Mouse (Mus musculus) heart, embryonic 13.5 days (tissue): ENCODE data around the gene Olfr775. TPM values are rescaled to one million over a fixed set of nuclear protein-coding genes. Genes with fewer than 3 reads are reported as not detected.

ENCODE experiments used
- ATAC-seq: fragments of 200-750 bp; cut with Nextera tagmentation; 2 replicates; pipeline ENCODE4 v1.8.0; 2017; ENCODE audit warnings: moderate TSS enrichment; ENCODE audit not compliant: insufficient number of reproducible peaks, low FRiP score, low TSS enrichment; ENCODE audit errors: extremely low read depth
- H3K27ac ChIP-seq: fragments of 300-500 bp; sonication (generic); replicated peaks from 2 replicates; pipeline ENCODE4 v1.5.1; 2015; ENCODE audit warnings: moderate library complexity, mild to moderate bottlenecking, inconsistent platforms
- H3K27me3 ChIP-seq: fragments of 300-500 bp; sonication (generic); replicated peaks from 2 replicates; pipeline ENCODE4 v1.6.1; 2015; ENCODE audit warnings: mild to moderate bottlenecking, inconsistent platforms
- H3K36me3 ChIP-seq: fragments of 300-500 bp; sonication (generic); 2 replicates; pipeline ENCODE4 v1.6.1; 2015; ENCODE audit warnings: mild to moderate bottlenecking, inconsistent platforms
- H3K4me1 ChIP-seq: fragments of 300-500 bp; sonication (generic); 2 replicates; pipeline ENCODE4 v1.6.1; 2015; ENCODE audit warnings: inconsistent platforms
- H3K4me2 ChIP-seq: fragments of 300-500 bp; sonication (generic); 2 replicates; pipeline ENCODE4 v1.6.1; 2015; ENCODE audit warnings: inconsistent platforms, mild to moderate bottlenecking, moderate library complexity
- H3K4me3 ChIP-seq: fragments of 300-500 bp; sonication (generic); 2 replicates; pipeline ENCODE4 v1.5.1; 2015; ENCODE audit warnings: moderate library complexity, mild to moderate bottlenecking, inconsistent platforms
- H3K9ac ChIP-seq: fragments of 300-500 bp; sonication (generic); 2 replicates; pipeline ENCODE4 v1.6.1; 2015; ENCODE audit warnings: inconsistent platforms, mild to moderate bottlenecking, moderate library complexity
- H3K9me3 ChIP-seq: fragments of 300-500 bp; sonication (generic); 2 replicates; pipeline ENCODE4 v1.6.1; 2016; ENCODE audit warnings: inconsistent platforms
- WGBS: fragments of 180-500 bp; shearing (Covaris S2); methylation state at CpG from one replicate; pipeline ENCODE4 v1.1.7; 2015; ENCODE audit warnings: mixed read lengths; 5-methylcytosine and 5-hydroxymethylcytosine counted together
- polyA plus RNA-seq: library from polyadenylated mRNA; unstranded; fragments of >200 nt; fragmentation: Nextera tagmentation; extraction: Ambion mirVana; gene quantifications from 2 replicates; pipeline ENCODE4 v1.2.1, GENCODE M21; 2015

Olfr775 gene
- polyA plus RNA-seq = not detected in 2 replicates

DNA sequence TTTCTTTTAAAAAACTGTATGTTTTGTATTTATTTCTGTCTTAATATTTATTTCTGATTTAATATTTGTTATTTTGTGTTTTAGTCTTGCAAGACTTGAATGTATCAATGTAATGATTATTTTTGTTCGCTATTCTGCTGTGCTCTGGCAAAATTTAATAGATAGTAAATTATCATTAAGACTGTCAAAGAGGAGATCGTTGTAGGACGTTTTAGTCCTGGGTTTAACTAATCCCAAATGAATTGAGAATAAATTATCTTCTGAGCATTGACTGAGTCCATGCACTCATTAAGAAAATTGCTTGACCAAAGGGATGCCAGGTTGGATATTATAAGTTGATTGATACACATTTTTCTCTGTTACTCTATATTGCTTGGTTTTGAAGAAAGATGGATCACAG lies at the start of gene Olfr775:
Olfr775 (plus strand) TSS at position 301 of the 400 bp plus-strand sequence.
- 63% methylated on average over 3 of the region's 3 CpGs for WGBS
- ATAC-seq = no peak
- Histone ChIP-seq H3K9ac (no peak within 1 kb of the TSS), H3K36me3 (no peaks in the 10 kb centered on the region), H3K4me3 (no peak within 1 kb of the TSS), H3K4me2 (no peak within 1 kb of the TSS), H3K9me3 (no peaks in the 10 kb centered on the region), H3K27me3 (no peaks in the 10 kb centered on the region), H3K27ac (no peak within 1 kb of the TSS), H3K4me1 (no peaks in the 10 kb centered on the region)

DNA sequence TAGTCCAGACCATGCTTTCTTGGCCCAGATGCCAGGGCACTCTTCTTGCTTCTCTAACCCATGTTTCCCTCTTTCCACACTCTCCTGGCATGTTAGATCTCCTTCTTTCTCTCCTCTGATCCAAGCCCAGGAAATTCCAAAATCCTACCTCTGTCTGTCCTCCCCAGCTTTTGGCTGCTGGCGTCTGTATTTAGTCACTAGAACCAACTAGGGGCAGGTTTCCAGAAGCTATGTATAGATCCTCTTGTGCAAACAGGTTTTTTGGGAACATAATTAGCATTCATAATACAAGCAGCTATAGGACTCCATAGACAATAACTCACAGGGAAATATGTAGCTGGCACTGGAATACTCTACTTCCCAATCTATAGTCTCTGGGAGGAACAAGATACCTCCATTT lies 17.5 kb upstream of the Olfr775 start:
- 50% methylated on average over 1 of the region's 1 CpGs for WGBS
- H3K9ac ChIP-seq = no peak overlapping the region
- H3K27me3 ChIP-seq = no peaks in the 10 kb centered on the region
- no peak overlapping the region for H3K4me3 ChIP-seq
- no peaks in the 10 kb centered on the region for H3K36me3 ChIP-seq
- no peaks in the 10 kb centered on the region; the same call in 1 of the 2 replicates for H3K9me3 ChIP-seq
- no peak overlapping the region for H3K4me2 ChIP-seq
- no peak overlapping the region for H3K27ac ChIP-seq
- no peaks in the 10 kb centered on the region for H3K4me1 ChIP-seq
- no peak for ATAC-seq

DNA sequence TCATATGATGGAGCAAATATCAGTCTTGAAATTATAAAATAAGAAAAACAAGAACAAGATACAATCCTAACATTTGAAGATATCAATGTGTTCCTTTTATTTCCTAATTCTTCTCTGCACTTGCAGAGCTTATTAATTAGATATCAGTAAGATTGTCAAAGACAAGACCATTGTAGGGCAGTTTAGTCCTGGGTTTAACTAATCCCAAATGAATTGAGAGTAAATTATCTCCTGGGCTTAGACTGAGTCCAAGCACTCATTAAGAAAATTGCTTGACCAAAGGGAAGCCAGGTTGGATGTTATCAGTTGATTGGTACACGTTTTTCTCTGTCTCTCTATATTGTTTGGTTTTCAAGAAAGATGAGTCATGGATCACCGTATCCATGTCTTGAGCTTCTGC lies 12.3 kb upstream of the Olfr775 start, which contains the start of gene Olfr774:
Olfr774 (plus strand) TSS at position 301 of the 400 bp plus-strand sequence.
- Histone ChIP-seq H3K36me3 (no peaks in the 10 kb centered on the region), H3K9me3 (no peaks in the 10 kb centered on the region), H3K27ac (no peak within 1 kb of the TSS), H3K9ac (no peak within 1 kb of the TSS), H3K4me1 (no peaks in the 10 kb centered on the region), H3K4me3 (no peak within 1 kb of the TSS), H3K4me2 (no peak within 1 kb of the TSS), H3K27me3 (no peaks in the 10 kb centered on the region)
- 65% methylated on average over 2 of the region's 2 CpGs for WGBS
- no peak for ATAC-seq

DNA sequence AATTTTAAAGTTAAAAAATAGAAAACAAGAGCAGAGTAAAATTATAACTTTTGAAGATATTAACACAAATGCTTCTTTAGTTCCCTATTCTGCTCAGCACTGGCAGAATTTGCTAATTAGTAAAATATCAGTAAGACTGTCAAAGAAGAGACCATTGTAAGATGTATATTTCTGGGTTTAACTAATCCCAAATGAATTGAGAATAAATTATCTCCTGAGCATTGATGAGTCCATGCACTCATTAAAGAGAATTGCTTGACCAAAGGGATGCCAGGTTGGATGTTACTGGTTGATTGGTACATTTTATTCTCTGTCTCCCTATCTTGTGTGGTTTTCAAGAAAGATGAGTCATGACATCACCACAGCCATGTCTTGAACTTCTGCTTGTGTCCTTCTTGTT lies 10.6 kb downstream of the Olfr775 start, which contains the start of gene Olfr776:
Olfr776 (plus strand) TSS at position 301 of the 400 bp plus-strand sequence.
- Histone ChIP-seq H3K27me3 (no peaks in the 10 kb centered on the region), H3K27ac (no peak within 1 kb of the TSS), H3K9ac (no peak within 1 kb of the TSS), H3K4me3 (no peak within 1 kb of the TSS), H3K4me1 (no peaks in the 10 kb centered on the region), H3K36me3 (no peaks in the 10 kb centered on the region), H3K9me3 (no peaks in the 10 kb centered on the region), H3K4me2 (no peak within 1 kb of the TSS)
- ATAC-seq = no peak

DNA sequence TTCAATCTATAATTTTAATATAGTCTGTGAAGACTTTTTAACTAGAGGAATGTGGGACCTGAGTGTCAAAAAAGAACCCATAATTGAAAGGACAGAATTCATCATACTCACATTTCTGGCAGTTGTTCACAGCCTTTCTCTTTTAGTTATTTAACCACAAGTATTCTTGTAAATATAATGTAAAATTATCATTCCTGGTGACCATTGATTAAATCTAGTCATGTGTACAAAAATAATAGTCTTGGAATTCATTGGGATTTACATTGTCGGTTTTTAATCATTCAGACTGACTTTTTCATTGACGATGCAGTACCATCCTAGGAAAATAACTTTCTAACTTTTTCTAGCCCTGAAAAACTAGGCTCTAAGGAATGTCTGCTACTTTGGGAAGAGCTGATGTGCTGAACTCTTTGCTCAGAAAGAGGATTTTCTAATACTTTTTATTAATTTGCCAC lies 22.9 kb downstream of the Olfr775 start, which contains the start of gene Olfr777:
Olfr777 (minus strand) TSS at position 405 of the 455 bp plus-strand sequence.
- Histone ChIP-seq H3K4me3 (no peak within 1 kb of the TSS), H3K36me3 (no peaks in the 10 kb centered on the region), H3K9ac (no peak within 1 kb of the TSS), H3K27ac (no peak within 1 kb of the TSS), H3K4me2 (no peak within 1 kb of the TSS), H3K4me1 (no peaks in the 10 kb centered on the region), H3K9me3 (no peaks in the 10 kb centered on the region), H3K27me3 (no peaks in the 10 kb centered on the region)
- ATAC-seq = no peak
- WGBS = 88% methylated on average over 2 of the region's 2 CpGs

Other genes with a start within 250 kb of the Olfr775 start
- gene Olfr763, start 237.6 kb upstream of the Olfr775 start, polyA plus RNA-seq = not detected in 2 replicates
- gene Olfr764-ps1, start 208.5 kb upstream of the Olfr775 start, polyA plus RNA-seq = not detected in 2 replicates
- gene Olfr765, start 198.4 kb upstream of the Olfr775 start, polyA plus RNA-seq = not detected in 2 replicates
- not detected in 2 replicates for gene Olfr766-ps1, start 179.4 kb upstream of the Olfr775 start, polyA plus RNA-seq
- not detected in 2 replicates for gene Olfr767, start 165.5 kb upstream of the Olfr775 start, polyA plus RNA-seq
- not detected in 2 replicates for gene Olfr768, start 149.0 kb upstream of the Olfr775 start, polyA plus RNA-seq
- 0.13 TPM in 1 of 2 replicates, not detected in the other for gene Olfr769, start 130.6 kb upstream of the Olfr775 start, polyA plus RNA-seq
- gene Olfr770, start 109.4 kb upstream of the Olfr775 start, polyA plus RNA-seq = not detected in 2 replicates
- not detected in 2 replicates for gene Olfr771, start 83.7 kb upstream of the Olfr775 start, polyA plus RNA-seq
- not detected in 2 replicates for gene Olfr772, start 70.5 kb upstream of the Olfr775 start, polyA plus RNA-seq
- gene Olfr773, start 61.0 kb upstream of the Olfr775 start, polyA plus RNA-seq = not detected in 2 replicates
- not detected in 2 replicates for gene Olfr774, start 12.2 kb upstream of the Olfr775 start, polyA plus RNA-seq
- not detected in 2 replicates for gene Olfr776, start 10.7 kb downstream of the Olfr775 start, polyA plus RNA-seq
- gene Olfr777, start 23.1 kb downstream of the Olfr775 start, polyA plus RNA-seq = not detected in 2 replicates
- not detected in 2 replicates for gene Olfr780, start 69.7 kb downstream of the Olfr775 start, polyA plus RNA-seq
- not detected in 2 replicates for gene Olfr781, start 80.4 kb downstream of the Olfr775 start, polyA plus RNA-seq
- not detected in 2 replicates for gene Olfr782, start 100.4 kb downstream of the Olfr775 start, polyA plus RNA-seq
- 0.07 TPM in 1 of 2 replicates, not detected in the other for gene Olfr784, start 135.7 kb downstream of the Olfr775 start, polyA plus RNA-seq
- not detected in 2 replicates for gene Olfr785, start 157.0 kb downstream of the Olfr775 start, polyA plus RNA-seq
- not detected in 2 replicates for gene Olfr786, start 178.9 kb downstream of the Olfr775 start, polyA plus RNA-seq
- not detected in 2 replicates for gene Olfr787, start 213.4 kb downstream of the Olfr775 start, polyA plus RNA-seq
- not detected in 2 replicates for gene Olfr788, start 222.6 kb downstream of the Olfr775 start, polyA plus RNA-seq
- not detected in 2 replicates for gene Olfr789, start 236.3 kb downstream of the Olfr775 start, polyA plus RNA-seq